Mouse (Mus musculus): Measurements from ENCODE around the gene Ppard.

- TF ChIP-seq POLR2A (IDR thresholded peaks at IDR 0.05; ENCODE audit: low read depth, low read length) (no peak), CTCF (conservative IDR thresholded peaks at IDR 0.05; ENCODE audit: insufficient read depth, insufficient read length, low read depth, low read length) (no peak)
Measured at GRCm38 (mm10) chr17:28246640-28247039, 14.1 kb downstream of the Ppard start.

Data from kidney, adult 2 months (tissue).